ENCODE assay signal across 20 mouse cellular contexts in the genomic region with DNA sequence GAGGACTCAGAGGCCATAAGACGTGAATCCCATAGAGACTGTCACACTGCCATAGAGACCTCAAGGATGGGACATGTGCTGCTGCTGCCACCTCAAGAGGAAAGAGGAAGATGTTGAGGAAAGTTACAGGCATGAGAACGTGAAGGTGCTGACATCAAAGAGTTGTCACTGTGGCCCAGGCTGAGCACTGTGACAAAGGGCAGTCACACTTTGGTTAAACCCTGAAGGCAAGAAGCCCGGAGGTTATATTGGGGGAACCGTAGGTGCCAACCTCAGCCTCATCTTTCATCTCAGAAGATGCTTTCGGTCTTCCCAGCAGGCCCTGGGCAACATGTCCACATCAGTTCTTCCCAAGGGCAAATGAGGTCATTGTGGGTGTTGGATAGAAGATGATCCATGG.
"Had no signal": no experiment of that assay in that cellular context is flagged by ENCODE, and none has a peak within 500 bp of the region (broad histone marks: within the 10 kb centered on the region; RNA-seq: fewer than 3 reads in every experiment).

No protein-coding gene starts in this region.

- H3K9ac ChIP-seq: liver, embryonic 15.5 days; liver, postnatal 0 days; lung, embryonic 15.5 days; midbrain, embryonic 12.5 days; neural tube, embryonic 13.5 days; neural tube, embryonic 15.5 days had no signal

- DNase-seq: liver, postnatal 0 days; lung, adult 2 months; lung, postnatal 14 days; lung, postnatal 36 days; midbrain, embryonic 14.5 days; right cerebral cortex, postnatal 14 days; right cerebral cortex, postnatal 4 days; spleen, adult 18-20 months; thymus, adult 18-20 months; thymus, postnatal 14 days; thymus, postnatal 36 days had no signal

- H3K27ac ChIP-seq: liver, embryonic 15.5 days; lung, embryonic 15.5 days; macrophage; midbrain, embryonic 10.5 days; midbrain, embryonic 12.5 days; neural tube, embryonic 13.5 days; neural tube, embryonic 15.5 days had no signal

- H3K36me3 ChIP-seq: midbrain, embryonic 10.5 days; neural tube, embryonic 15.5 days had no signal

- H3K9me3 ChIP-seq: liver, embryonic 15.5 days; lung, embryonic 15.5 days; midbrain, embryonic 10.5 days; midbrain, embryonic 12.5 days; neural tube, embryonic 13.5 days; neural tube, embryonic 15.5 days had no signal

- ATAC-seq: liver, postnatal 0 days; lung, postnatal 0 days; midbrain, embryonic 16.5 days had no signal

- H3K4me3 ChIP-seq: liver, embryonic 15.5 days; lung, embryonic 15.5 days; midbrain, embryonic 10.5 days; midbrain, embryonic 12.5 days; neural tube, embryonic 13.5 days; neural tube, embryonic 15.5 days had no signal

- H3K27me3 ChIP-seq: liver, embryonic 15.5 days; lung, embryonic 15.5 days; midbrain, embryonic 12.5 days; neural tube, embryonic 13.5 days; neural tube, embryonic 15.5 days had no signal

- H3K4me2 ChIP-seq: liver, embryonic 15.5 days; lung, embryonic 15.5 days; midbrain, embryonic 12.5 days; neural tube, embryonic 13.5 days; neural tube, embryonic 15.5 days had no signal

- H3K4me1 ChIP-seq: liver, embryonic 15.5 days; lung, embryonic 15.5 days; midbrain, embryonic 10.5 days; midbrain, embryonic 12.5 days; neural tube, embryonic 15.5 days had no signal
